Mouse (Mus musculus): ENCODE results near the gene Olfr464.
A peak's percentile ranks its signal among the peaks of the same experiment; 100 is the strongest.
"Not testable (repeated sequence)": the region's sequence is repeated elsewhere in the genome, so short reads cannot be mapped to it uniquely, and the experiment has no call there.

Olfr464 gene

DNA sequence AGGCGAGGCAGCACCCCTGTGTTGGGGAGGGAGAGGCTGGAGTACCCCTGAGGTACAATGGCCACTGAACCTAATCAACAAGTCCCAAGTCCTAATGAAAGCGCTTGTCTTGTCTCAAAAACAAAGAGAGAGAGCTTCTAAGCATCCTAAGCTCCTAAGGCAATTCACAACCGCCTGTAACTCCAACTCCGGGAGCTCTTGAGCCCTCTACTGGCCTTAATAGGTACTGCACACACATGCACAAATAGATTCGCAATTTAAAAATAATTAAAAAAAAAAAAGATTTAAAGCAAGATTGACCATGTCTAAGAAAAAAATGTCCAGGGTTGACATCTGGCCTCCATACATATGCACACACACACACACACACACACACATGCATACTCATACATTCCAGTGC lies 37.3 kb downstream of the Olfr464 start:
- Histone ChIP-seq H3K9me3 (ENCODE audit: low read length) (no peaks in the 10 kb centered on the region), H3K36me3 (ENCODE audit: insufficient read depth, low read length) (no peaks in the 10 kb centered on the region), H3K4me3 (replicated peaks; ENCODE audit: low read length) (no peak overlapping the region), H3K4me1 (replicated peaks; ENCODE audit: low read depth, low read length) (peaks cover 12% of the 10 kb centered on the region), H3K27me3 (ENCODE audit: insufficient read depth, low read length) (peaks cover 14% of the 10 kb centered on the region; the same call in 1 of the 2 replicates)
- TF ChIP-seq CTCF (conservative IDR thresholded peaks at IDR 0.05; ENCODE audit: low read length) (peak; percentile 91), NANOG (IDR thresholded peaks at IDR 0.05; ENCODE audit: borderline replicate concordance, low read length) (no peak), POU5F1 (IDR thresholded peaks at IDR 0.05; ENCODE audit: borderline replicate concordance, low read length) (no peak)

GRCm38 (mm10) chr11:87881714-87882113 lies 39.1 kb downstream of the Olfr464 start:
- Histone ChIP-seq H3K4me3 (replicated peaks; ENCODE audit: low read length) (no peak overlapping the region), H3K9me3 (ENCODE audit: low read length) (no peaks in the 10 kb centered on the region), H3K36me3 (ENCODE audit: insufficient read depth, low read length) (no peaks in the 10 kb centered on the region), H3K4me1 (replicated peaks; ENCODE audit: low read depth, low read length) (peaks cover 12% of the 10 kb centered on the region), H3K27me3 (ENCODE audit: insufficient read depth, low read length) (peaks cover 25% of the 10 kb centered on the region)
- TF ChIP-seq POU5F1 (IDR thresholded peaks at IDR 0.05; ENCODE audit: borderline replicate concordance, low read length): no peak
- TF ChIP-seq NANOG (IDR thresholded peaks at IDR 0.05; ENCODE audit: borderline replicate concordance, low read length): no peak
- no peak for TF ChIP-seq CTCF (conservative IDR thresholded peaks at IDR 0.05; ENCODE audit: low read length)

GRCm38 (mm10) chr11:87879826-87880225 lies 40.9 kb downstream of the Olfr464 start:
- no peak for TF ChIP-seq POU5F1 (IDR thresholded peaks at IDR 0.05; ENCODE audit: borderline replicate concordance, low read length)
- TF ChIP-seq NANOG (IDR thresholded peaks at IDR 0.05; ENCODE audit: borderline replicate concordance, low read length): no peak
- TF ChIP-seq CTCF (conservative IDR thresholded peaks at IDR 0.05; ENCODE audit: low read length): no peak
- H3K36me3 ChIP-seq (ENCODE audit: insufficient read depth, low read length): no peaks in the 10 kb centered on the region
- peaks cover 12% of the 10 kb centered on the region for H3K4me1 ChIP-seq (replicated peaks; ENCODE audit: low read depth, low read length)
- no peaks in the 10 kb centered on the region for H3K9me3 ChIP-seq (ENCODE audit: low read length)
- H3K27me3 ChIP-seq (ENCODE audit: insufficient read depth, low read length): peaks cover 40% of the 10 kb centered on the region
- no peak overlapping the region for H3K4me3 ChIP-seq (replicated peaks; ENCODE audit: low read length)

GRCm38 (mm10) chr11:87875436-87875835 lies 45.3 kb downstream of the Olfr464 start, which contains the start of gene Epx:
Gene Epx (minus strand): TSS chr11:87875536.
- peaks cover 20% of the 10 kb centered on the region for H3K4me1 ChIP-seq (replicated peaks; ENCODE audit: low read depth, low read length)
- no peak within 1 kb of the TSS for H3K4me3 ChIP-seq (replicated peaks; ENCODE audit: low read length)
- TF ChIP-seq NANOG (IDR thresholded peaks at IDR 0.05; ENCODE audit: borderline replicate concordance, low read length) (no peak), POU5F1 (IDR thresholded peaks at IDR 0.05; ENCODE audit: borderline replicate concordance, low read length) (no peak), CTCF (conservative IDR thresholded peaks at IDR 0.05; ENCODE audit: low read length) (no peak)
- no peaks in the 10 kb centered on the region for H3K9me3 ChIP-seq (ENCODE audit: low read length)
- no peaks in the 10 kb centered on the region for H3K36me3 ChIP-seq (ENCODE audit: insufficient read depth, low read length)
- peaks cover 54% of the 10 kb centered on the region for H3K27me3 ChIP-seq (ENCODE audit: insufficient read depth, low read length)

DNA sequence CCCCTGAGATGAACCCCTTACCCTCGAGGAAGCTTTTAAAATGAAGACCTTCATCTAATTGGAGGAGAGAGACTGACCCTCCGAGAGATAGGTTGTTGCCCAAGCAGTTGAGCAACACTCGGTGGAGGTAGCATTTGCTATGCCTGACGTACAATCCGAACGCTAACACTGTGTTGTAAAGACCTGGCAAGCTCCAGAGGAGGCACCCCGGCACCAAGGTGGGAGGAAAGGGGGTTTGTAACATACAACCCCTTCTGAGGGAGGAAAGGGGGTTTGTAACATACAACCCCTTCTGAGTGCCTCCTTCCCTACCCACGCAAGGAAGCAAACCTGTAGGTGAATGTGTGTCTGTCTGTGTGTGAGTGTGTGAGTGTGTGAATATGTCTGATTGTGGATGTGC lies 49.0 kb downstream of the Olfr464 start:
- H3K4me1 ChIP-seq (replicated peaks; ENCODE audit: low read depth, low read length): peaks cover 38% of the 10 kb centered on the region
- peak overlapping the region; percentile 35; the same call in 1 of the 2 replicates for H3K4me3 ChIP-seq (replicated peaks; ENCODE audit: low read length)
- no peaks in the 10 kb centered on the region for H3K9me3 ChIP-seq (ENCODE audit: low read length)
- H3K36me3 ChIP-seq (ENCODE audit: insufficient read depth, low read length): no peaks in the 10 kb centered on the region
- peaks cover 52% of the 10 kb centered on the region for H3K27me3 ChIP-seq (ENCODE audit: insufficient read depth, low read length)
- no peak for TF ChIP-seq NANOG (IDR thresholded peaks at IDR 0.05; ENCODE audit: borderline replicate concordance, low read length)

- H3K4me3 ChIP-seq (replicated peaks; ENCODE audit: low read length): no peak overlapping the region
- H3K4me1 ChIP-seq (replicated peaks; ENCODE audit: low read depth, low read length): peaks cover 38% of the 10 kb centered on the region
- no peaks in the 10 kb centered on the region; the same call in 1 of the 2 replicates for H3K36me3 ChIP-seq (ENCODE audit: insufficient read depth, low read length)
- H3K9me3 ChIP-seq (ENCODE audit: low read length): no peaks in the 10 kb centered on the region
- peaks cover 36% of the 10 kb centered on the region for H3K27me3 ChIP-seq (ENCODE audit: insufficient read depth, low read length)
- TF ChIP-seq NANOG (IDR thresholded peaks at IDR 0.05; ENCODE audit: borderline replicate concordance, low read length) (no peak), CTCF (conservative IDR thresholded peaks at IDR 0.05; ENCODE audit: low read length) (0 out of 2 replicates have a peak, but pooled peaks have one; percentile 12), POU5F1 (IDR thresholded peaks at IDR 0.05; ENCODE audit: borderline replicate concordance, low read length) (no peak)
Measured at GRCm38 (mm10) chr11:87870096-87870495, 50.7 kb downstream of the Olfr464 start.

DNA sequence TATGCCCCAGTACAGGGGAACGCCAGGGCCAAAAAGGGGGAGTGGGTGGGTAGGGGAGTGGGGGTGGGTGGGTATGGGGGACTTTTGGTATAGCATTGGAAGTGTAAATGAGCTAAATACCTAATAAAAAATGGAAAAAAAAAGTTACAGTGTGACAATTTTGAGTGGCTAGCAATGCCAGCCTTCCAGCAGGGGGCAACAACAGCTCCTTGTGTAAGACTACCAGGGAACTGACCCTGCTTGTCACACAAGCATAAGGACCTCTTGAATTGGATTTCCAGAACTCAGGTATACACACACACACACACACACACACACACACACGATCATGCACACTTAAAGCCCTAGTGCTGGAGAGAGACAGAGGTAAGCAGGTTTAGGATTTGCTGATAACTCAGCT lies 53.9 kb downstream of the Olfr464 start:
- Histone ChIP-seq H3K27me3 (ENCODE audit: insufficient read depth, low read length) (peaks cover 20% of the 10 kb centered on the region), H3K36me3 (ENCODE audit: insufficient read depth, low read length) (peaks cover 28% of the 10 kb centered on the region), H3K4me1 (replicated peaks; ENCODE audit: low read depth, low read length) (peaks cover 62% of the 10 kb centered on the region)
- H3K4me3 ChIP-seq (replicated peaks; ENCODE audit: low read length); H3K9me3 ChIP-seq (ENCODE audit: low read length): not testable (repeated sequence)
